Comparison of ENCODE assay signal across 15 mouse cellular contexts in the genomic region with DNA sequence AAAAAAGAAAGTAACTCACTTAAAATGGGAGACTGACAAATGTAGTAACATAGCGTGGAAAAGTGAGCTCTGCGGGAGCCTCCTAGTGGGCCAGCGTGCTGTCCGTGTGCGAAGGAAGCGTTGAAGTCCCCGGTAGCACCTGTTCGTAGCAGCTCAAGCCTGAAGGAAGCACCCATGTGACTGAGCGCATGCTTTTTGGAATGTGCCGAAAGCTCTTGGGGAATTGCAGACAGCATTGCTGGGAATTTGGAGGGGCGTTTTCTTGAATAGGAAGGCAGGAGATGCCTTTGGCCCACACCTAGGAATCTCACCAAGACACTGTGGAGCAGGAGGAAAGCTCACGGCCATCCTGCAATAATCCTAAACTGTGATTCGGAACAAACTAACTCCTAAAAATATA.
"Had no signal": no experiment of that assay in that cellular context is flagged by ENCODE, and none has a peak within 500 bp of the region (broad histone marks: within the 10 kb centered on the region; RNA-seq: fewer than 3 reads in every experiment).

No protein-coding gene starts in this region.

- H3K9me3 ChIP-seq: liver, embryonic 13.5 days; midbrain, embryonic 12.5 days; midbrain, embryonic 15.5 days; neural tube, embryonic 13.5 days had no signal

- H3K4me3 ChIP-seq: left cerebral cortex, adult 2 months; liver, embryonic 13.5 days; midbrain, embryonic 12.5 days; midbrain, embryonic 15.5 days; myocyte; neural tube, embryonic 13.5 days had no signal

- H3K27me3 ChIP-seq: liver, embryonic 13.5 days; midbrain, embryonic 12.5 days; midbrain, embryonic 15.5 days; neural tube, embryonic 13.5 days had no signal

- H3K9ac ChIP-seq: liver, embryonic 13.5 days; midbrain, embryonic 12.5 days; midbrain, embryonic 15.5 days; neural tube, embryonic 13.5 days had no signal

- H3K4me2 ChIP-seq: liver, embryonic 13.5 days; midbrain, embryonic 12.5 days; midbrain, embryonic 15.5 days; neural tube, embryonic 13.5 days had no signal

- H3K36me3 ChIP-seq: liver, embryonic 13.5 days; midbrain, embryonic 15.5 days had no signal

- ATAC-seq: intestine, postnatal 0 days; midbrain, embryonic 15.5 days had no signal

- DNase-seq: layer of hippocampus, postnatal 36 days; liver, embryonic 13.5 days; lung, adult 2 months; lung, postnatal 14 days; lung, postnatal 4 days; retina, postnatal 1 day; thymus, adult 18-20 months; thymus, postnatal 36 days had no signal

- H3K4me1 ChIP-seq: midbrain, embryonic 12.5 days; midbrain, embryonic 15.5 days had no signal

- H3K27ac ChIP-seq: kidney, postnatal 0 days; left cerebral cortex, adult 2 months; liver, embryonic 13.5 days; midbrain, embryonic 12.5 days; midbrain, embryonic 15.5 days; neural tube, embryonic 13.5 days had no signal
